Mouse (Mus musculus) intestine, postnatal 0 days (tissue): ENCODE data around the gene Hivep3. TPM values are rescaled to one million over a fixed set of nuclear protein-coding genes. Genes with fewer than 3 reads are reported as not detected.

Source experiments
- ATAC-seq: fragments of 200-750 bp; cut with Nextera tagmentation; 2 replicates; pipeline ENCODE4 v1.8.0; 2017; ENCODE audit warnings: mild to moderate bottlenecking, moderate TSS enrichment, moderate library complexity
- H3K27ac ChIP-seq: fragments of 300-500 bp; sonication (generic); 2 replicates; pipeline ENCODE4 v1.5.1; 2014; ENCODE audit warnings: mild to moderate bottlenecking, low read depth, low read length, moderate library complexity
- H3K27me3 ChIP-seq: fragments of 300-500 bp; sonication (generic); replicated peaks from 2 replicates; pipeline ENCODE4 v1.6.1; 2014; ENCODE audit warnings: low read length, mixed read lengths; ENCODE audit not compliant: control insufficient read depth, insufficient read depth
- H3K36me3 ChIP-seq: fragments of 300-500 bp; sonication (generic); 2 replicates; pipeline ENCODE4 v1.6.1; 2014; ENCODE audit warnings: mild to moderate bottlenecking, moderate library complexity; ENCODE audit not compliant: control insufficient read depth, insufficient read depth
- H3K4me1 ChIP-seq: fragments of 300-500 bp; sonication (generic); replicated peaks from 2 replicates; pipeline ENCODE4 v1.6.1; 2014; ENCODE audit warnings: antibody characterized with exemption, low read length, mixed read lengths; ENCODE audit not compliant: control insufficient read depth, insufficient read depth
- H3K4me2 ChIP-seq: fragments of 300-500 bp; sonication (generic); replicated peaks from 2 replicates; pipeline ENCODE4 v1.6.1; 2014; ENCODE audit warnings: low read depth, mild to moderate bottlenecking, moderate library complexity
- H3K4me3 ChIP-seq: fragments of 300-500 bp; sonication (generic); 2 replicates; pipeline ENCODE4 v1.5.1; 2014; ENCODE audit warnings: low read depth, low read length
- H3K9ac ChIP-seq: fragments of 300-500 bp; sonication (generic); 2 replicates; pipeline ENCODE4 v1.6.1; 2014; ENCODE audit warnings: mild to moderate bottlenecking, low read depth, low read length
- H3K9me3 ChIP-seq: fragments of 300-500 bp; sonication (generic); 2 replicates; pipeline ENCODE4 v1.6.1; 2016; ENCODE audit warnings: mixed run types; ENCODE audit not compliant: control insufficient read depth
- CTCF ChIP-seq: sonication (generic); IDR thresholded peaks from 2 replicates; pipeline ENCODE4 v1.5.1; 2016; ENCODE audit warnings: low read depth, mild to moderate bottlenecking, control low read depth, antibody characterized with exemption, moderate library complexity
- WGBS: fragments of 180-500 bp; shearing (Covaris S2); extraction: QIAGEN DNeasy Blood & Tissue Kit; methylation state at CpG from one replicate; pipeline ENCODE4 v1.1.7; 2014; 5-methylcytosine and 5-hydroxymethylcytosine counted together
- polyA plus RNA-seq: library from polyadenylated mRNA; unstranded; fragments of >200 nt; fragmentation: Nextera tagmentation; extraction: Ambion mirVana; gene quantifications from 2 replicates; pipeline ENCODE4 v1.2.1, GENCODE M21; 2015

Hivep3 gene
- polyA plus RNA-seq, 1 experiment from 2014 or later = 4.1 TPM

DNA sequence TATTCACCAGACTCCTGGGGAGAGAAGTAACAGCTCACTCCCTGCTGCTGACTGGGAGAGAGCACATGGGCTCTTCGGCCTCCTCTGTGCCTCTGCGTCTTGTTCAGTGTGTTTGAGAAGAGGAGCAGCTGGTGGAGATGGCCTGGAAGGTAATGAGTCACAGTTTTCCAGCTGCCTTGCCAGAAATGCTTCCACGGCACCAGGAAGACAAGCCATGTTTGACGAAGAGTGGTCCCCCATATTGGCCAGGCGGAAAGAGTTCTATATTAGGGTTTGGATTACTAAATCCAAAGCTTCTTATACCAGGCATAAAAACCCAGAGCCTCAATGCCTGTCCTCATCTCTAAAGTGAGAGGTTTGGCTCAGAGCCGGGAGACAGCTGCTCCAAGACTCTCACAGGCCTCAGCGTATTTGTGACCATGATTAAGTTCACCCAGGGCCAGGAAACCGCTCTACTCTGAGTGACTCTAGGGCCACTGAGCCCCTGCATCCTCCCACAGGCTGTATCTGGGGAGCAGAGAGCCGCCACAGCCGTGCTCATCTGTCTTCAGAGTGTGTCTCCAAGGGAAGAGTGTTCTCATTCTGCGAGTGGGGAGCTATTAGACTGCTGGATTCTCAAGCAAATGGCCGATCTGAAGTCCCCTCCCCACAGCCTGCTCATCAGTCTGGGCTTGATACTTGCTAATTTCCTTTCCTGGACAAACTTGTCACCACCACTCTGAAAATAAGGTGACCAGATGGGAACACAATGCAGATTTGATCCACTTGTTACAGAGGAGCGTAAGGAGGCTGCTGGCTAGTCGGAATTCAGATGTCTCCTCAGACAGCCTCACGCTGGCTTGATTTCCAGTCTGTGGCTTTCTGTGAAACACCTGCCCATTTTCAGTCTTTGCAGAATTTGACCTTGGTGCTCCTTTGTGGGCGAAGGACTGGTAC, 168.2 kb downstream of the Hivep3 start:
- Histone ChIP-seq H3K27ac (peak overlapping the region; percentile 21; the same call in 1 of the 2 replicates), H3K27me3 (no peaks in the 10 kb centered on the region), H3K9me3 (no peaks in the 10 kb centered on the region), H3K9ac (no peak overlapping the region), H3K36me3 (no peaks in the 10 kb centered on the region), H3K4me3 (no peak overlapping the region), H3K4me1 (no peaks in the 10 kb centered on the region), H3K4me2 (no peak overlapping the region)
- TF ChIP-seq CTCF = no peak
- 64% methylated on average over 16 of the region's 16 CpGs for WGBS
- no peak for ATAC-seq

DNA sequence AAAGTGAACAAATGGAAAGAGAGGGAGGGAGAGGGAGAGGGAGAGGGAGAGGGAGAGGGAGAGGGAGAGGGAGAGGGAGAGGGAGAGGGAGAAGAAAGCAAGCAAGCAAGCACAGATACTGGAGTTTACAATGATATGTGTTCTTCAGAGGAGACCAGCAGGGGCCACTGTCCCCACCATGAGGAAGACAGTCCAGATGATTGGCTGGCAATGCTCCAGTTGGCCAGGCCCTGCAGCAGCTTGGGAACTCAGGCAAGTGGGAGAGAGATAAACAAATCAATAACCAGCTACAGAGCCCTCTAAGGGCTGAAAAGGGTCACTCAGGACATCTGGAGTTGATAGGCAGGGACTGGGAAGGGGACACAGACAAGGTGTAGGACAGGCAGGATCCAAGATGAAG, 169.7 kb downstream of the Hivep3 start:
- peak; percentile 43 for TF ChIP-seq CTCF
- Histone ChIP-seq H3K9me3 (no peaks in the 10 kb centered on the region), H3K4me1 (no peaks in the 10 kb centered on the region), H3K4me3 (no peak overlapping the region), H3K36me3 (no peaks in the 10 kb centered on the region), H3K27ac (no peak overlapping the region), H3K27me3 (no peaks in the 10 kb centered on the region), H3K4me2 (no peak overlapping the region), H3K9ac (no peak overlapping the region)
- ATAC-seq = no peak

DNA sequence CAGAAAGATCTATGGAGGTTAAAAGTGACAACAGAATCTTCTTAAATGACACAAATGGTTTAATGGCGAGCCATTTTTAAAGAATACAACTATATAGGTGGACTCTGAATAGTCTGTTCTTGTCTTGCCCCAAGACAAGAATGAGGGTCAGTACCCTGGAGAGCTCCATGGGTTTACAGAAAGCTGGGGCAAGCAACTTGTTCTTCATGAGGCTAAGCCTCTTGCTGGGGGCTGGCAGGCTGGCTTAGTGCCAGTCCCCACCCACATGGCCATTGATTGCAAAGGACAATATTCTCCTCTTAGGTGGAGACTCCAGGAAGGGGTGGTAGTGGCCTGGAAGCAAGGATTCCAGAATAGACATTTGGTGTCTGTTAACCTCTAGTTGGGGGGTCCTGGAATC, 170.2 kb downstream of the Hivep3 start:
- WGBS = 33% methylated on average over 1 of the region's 1 CpGs
- no peak overlapping the region for H3K4me3 ChIP-seq
- no peak for ATAC-seq

GRCm38 (mm10) chr4:119904296-119904695, 170.7 kb downstream of the Hivep3 start:
- no peak for TF ChIP-seq CTCF
- Histone ChIP-seq H3K4me3 (no peak overlapping the region), H3K36me3 (no peaks in the 10 kb centered on the region), H3K27me3 (no peaks in the 10 kb centered on the region), H3K9ac (no peak overlapping the region), H3K4me2 (no peak overlapping the region), H3K4me1 (no peaks in the 10 kb centered on the region), H3K9me3 (no peaks in the 10 kb centered on the region), H3K27ac (no peak overlapping the region)
- WGBS = 94% methylated on average over 4 of the region's 4 CpGs
- no peak for ATAC-seq

More for the DNA sequence above, 170.2 kb downstream of the Hivep3 start:
- H3K27me3 ChIP-seq = no peaks in the 10 kb centered on the region
- H3K4me2 ChIP-seq = no peak overlapping the region
- H3K4me1 ChIP-seq = no peaks in the 10 kb centered on the region
- H3K9me3 ChIP-seq = no peaks in the 10 kb centered on the region
- no peak overlapping the region for H3K27ac ChIP-seq
- TF ChIP-seq CTCF = no peak
- no peak overlapping the region for H3K9ac ChIP-seq
- H3K36me3 ChIP-seq = no peaks in the 10 kb centered on the region

- H3K27ac ChIP-seq = no peak overlapping the region
- H3K4me1 ChIP-seq = no peaks in the 10 kb centered on the region
- 80% methylated on average over 4 of the region's 4 CpGs for WGBS
- H3K36me3 ChIP-seq = no peaks in the 10 kb centered on the region
- no peak for ATAC-seq
- no peaks in the 10 kb centered on the region for H3K9me3 ChIP-seq
- no peak for TF ChIP-seq CTCF
- H3K4me2 ChIP-seq = no peak overlapping the region
- no peaks in the 10 kb centered on the region for H3K27me3 ChIP-seq
- H3K9ac ChIP-seq = no peak overlapping the region
- no peak overlapping the region for H3K4me3 ChIP-seq
Observed at GRCm38 (mm10) chr4:119907106-119907505, 173.5 kb downstream of the Hivep3 start.

GRCm38 (mm10) chr4:119911071-119911904, 177.7 kb downstream of the Hivep3 start:
- H3K9ac ChIP-seq = no peak overlapping the region
- H3K4me1 ChIP-seq = no peaks in the 10 kb centered on the region
- H3K36me3 ChIP-seq = no peaks in the 10 kb centered on the region
- no peak for ATAC-seq
- H3K27ac ChIP-seq = no peak overlapping the region
- WGBS = 75% methylated on average over 13 of the region's 13 CpGs
- H3K4me2 ChIP-seq = no peak overlapping the region
- TF ChIP-seq CTCF = no peak
- no peaks in the 10 kb centered on the region for H3K27me3 ChIP-seq
- H3K9me3 ChIP-seq = no peaks in the 10 kb centered on the region
- no peak overlapping the region for H3K4me3 ChIP-seq
